Mouse (Mus musculus) stomach, embryonic 16.5 days (tissue): ENCODE data around the gene Esyt1. TPM values are rescaled to one million over a fixed set of nuclear protein-coding genes. Genes with fewer than 3 reads are reported as not detected.
"Not testable (repeated sequence)": the region's sequence is repeated elsewhere in the genome, so short reads cannot be mapped to it uniquely, and the experiment has no call there.

Experiments
- ATAC-seq: fragments of 200-750 bp; cut with Nextera tagmentation; 2 replicates; pipeline ENCODE4 v1.8.0; 2017; ENCODE audit warnings: moderate number of reproducible peaks, moderate TSS enrichment; ENCODE audit not compliant: insufficient read depth, low FRiP score
- H3K27ac ChIP-seq: fragments of 300-500 bp; sonication (generic); 2 replicates; pipeline ENCODE4 v1.5.1; 2014; ENCODE audit warnings: low read length
- H3K27me3 ChIP-seq: fragments of 300-500 bp; sonication (generic); 2 replicates; pipeline ENCODE4 v1.6.1; 2014; ENCODE audit warnings: low read length, control low read depth, mixed read lengths; ENCODE audit not compliant: control insufficient read depth, insufficient read depth
- H3K36me3 ChIP-seq: fragments of 300-500 bp; sonication (generic); 2 replicates; pipeline ENCODE4 v1.6.1; 2014; ENCODE audit warnings: low read length; ENCODE audit not compliant: control insufficient read depth, insufficient read depth
- H3K4me1 ChIP-seq: fragments of 300-500 bp; sonication (generic); 2 replicates; pipeline ENCODE4 v1.6.1; 2014; ENCODE audit warnings: low read length, control low read depth, mixed read lengths; ENCODE audit not compliant: control insufficient read depth, insufficient read depth
- H3K4me2 ChIP-seq: fragments of 300-500 bp; sonication (generic); 2 replicates; pipeline ENCODE4 v1.6.1; 2014; ENCODE audit warnings: low read depth, low read length, mixed read lengths
- H3K4me3 ChIP-seq: fragments of 300-500 bp; sonication (generic); replicated peaks from 2 replicates; pipeline ENCODE4 v1.5.1; 2014; ENCODE audit warnings: mild to moderate bottlenecking, low read length
- H3K9ac ChIP-seq: fragments of 300-500 bp; sonication (generic); 2 replicates; pipeline ENCODE4 v1.6.1; 2014; ENCODE audit warnings: low read length
- H3K9me3 ChIP-seq: fragments of 300-500 bp; sonication (generic); replicated peaks from 2 replicates; pipeline ENCODE4 v1.6.1; 2016; ENCODE audit warnings: low read length, control low read depth; ENCODE audit not compliant: control insufficient read depth
- WGBS: fragments of 180-500 bp; shearing (Covaris S2); extraction: QIAGEN DNeasy Blood & Tissue Kit; methylation state at CpG from one replicate; pipeline ENCODE4 v1.1.7; 2014; 5-methylcytosine and 5-hydroxymethylcytosine counted together
- polyA plus RNA-seq: library from polyadenylated mRNA; unstranded; fragments of >200 nt; fragmentation: Nextera tagmentation; extraction: Ambion mirVana; gene quantifications from 2 replicates; pipeline ENCODE4 v1.2.1, GENCODE M21; 2015

Esyt1 gene
- polyA plus RNA-seq, 1 experiment from 2014 or later: 32.9 TPM

DNA sequence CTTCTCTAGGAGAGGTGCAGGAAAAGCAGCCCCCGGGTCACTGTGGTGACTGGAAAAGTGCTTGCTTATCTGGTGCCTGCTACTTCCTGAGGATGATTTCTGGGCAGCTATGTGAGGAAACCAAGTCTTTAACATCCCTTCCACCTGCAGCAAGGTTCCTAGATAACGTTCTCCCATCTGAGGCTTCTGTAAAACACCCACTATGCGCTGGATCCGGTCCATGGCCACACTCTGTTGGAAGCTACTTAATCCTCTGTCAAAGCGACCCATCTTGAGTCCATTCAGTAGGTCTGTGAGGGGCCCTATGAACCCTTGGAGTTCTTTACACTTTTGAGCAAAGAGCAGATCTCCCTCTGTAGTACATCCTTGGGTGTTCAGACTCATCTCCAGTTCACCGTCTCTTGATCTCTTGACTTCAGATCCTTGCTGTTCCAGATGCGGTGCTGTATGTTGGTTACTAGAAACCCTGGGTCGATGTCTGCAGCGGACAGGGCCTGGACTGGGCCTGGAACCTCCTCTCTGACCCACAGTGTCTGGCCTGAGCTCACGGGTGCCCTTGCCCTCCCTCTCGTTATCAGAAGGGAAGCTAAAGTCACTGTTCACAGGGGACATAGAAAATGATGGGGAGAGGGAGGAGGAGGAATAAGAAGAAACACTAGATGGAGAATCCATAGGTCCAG, 24.6 kb upstream of the Esyt1 start:
- not testable (repeated sequence) for H3K4me1 ChIP-seq, H3K9me3 ChIP-seq, H3K4me3 ChIP-seq, H3K4me2 ChIP-seq, H3K36me3 ChIP-seq, ATAC-seq, H3K9ac ChIP-seq, H3K27me3 ChIP-seq, H3K27ac ChIP-seq
- WGBS: 92% methylated on average over 11 of the region's 11 CpGs

DNA sequence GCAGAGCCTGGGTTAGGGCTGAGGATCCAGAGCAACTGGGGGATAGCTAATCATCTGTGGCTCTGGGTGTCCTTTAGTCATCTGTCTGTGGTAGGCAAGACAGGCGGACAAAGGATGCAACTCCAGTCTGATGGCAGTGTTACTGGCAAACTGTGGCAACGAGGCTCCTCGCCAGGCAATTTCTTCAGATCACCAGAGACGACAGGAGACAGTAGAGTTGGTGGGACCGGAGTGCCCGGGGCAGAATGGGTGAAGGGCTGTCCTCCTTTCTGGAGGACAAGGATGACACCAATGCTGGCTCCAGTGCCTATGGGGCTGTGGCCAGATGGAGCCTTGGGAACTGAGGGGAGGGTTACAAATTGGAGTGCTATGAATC, 24.0 kb upstream of the Esyt1 start:
- H3K9me3 ChIP-seq, H3K27me3 ChIP-seq, H3K4me1 ChIP-seq, ATAC-seq, H3K4me3 ChIP-seq, H3K36me3 ChIP-seq: not testable (repeated sequence)
- Histone ChIP-seq H3K27ac (peak overlapping the region; percentile 46; the same call in 1 of the 2 replicates), H3K9ac (peak overlapping the region; percentile 43; the same call in 1 of the 2 replicates), H3K4me2 (peak overlapping the region; percentile 82; the same call in 1 of the 2 replicates)
- WGBS: 64% methylated on average over 6 of the region's 6 CpGs

DNA sequence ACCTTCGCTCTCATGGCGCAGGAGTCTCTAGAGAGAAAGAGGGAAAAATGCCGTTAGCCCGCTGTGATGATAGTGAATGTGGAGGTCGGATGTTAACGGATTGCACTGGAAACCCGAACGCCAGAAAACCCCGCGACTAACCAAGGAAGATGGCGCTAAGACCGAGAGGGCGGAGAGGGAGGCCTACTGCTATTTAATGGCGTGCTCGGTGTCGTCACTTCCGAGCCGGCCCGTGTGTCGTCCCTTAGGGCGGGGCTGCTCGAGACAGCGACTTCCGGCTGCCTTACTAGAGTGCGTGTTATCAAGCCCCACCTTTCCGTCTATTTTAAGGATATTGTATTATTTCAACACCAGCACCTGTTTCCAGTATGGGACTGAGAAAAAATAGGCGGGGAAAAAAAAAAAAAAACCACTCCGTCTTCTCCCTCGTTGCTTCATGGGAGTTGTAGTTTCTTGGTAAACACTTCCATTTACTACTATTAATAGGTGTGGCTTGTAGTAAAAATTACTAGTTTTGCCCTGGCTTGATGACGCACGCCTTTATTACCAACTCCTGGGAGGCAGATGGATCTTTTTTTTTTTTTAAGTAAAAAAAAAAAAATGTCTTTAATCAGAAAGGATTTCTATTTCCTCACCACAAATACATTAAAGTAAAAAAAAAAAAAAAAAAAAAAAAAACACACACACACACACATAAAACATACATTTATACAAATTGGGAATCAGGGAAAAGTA, 23.4 kb upstream of the Esyt1 start, which contains the start of gene Rpl41:
TSS of gene Rpl41 (minus strand) at position 359 of the 735 bp plus-strand sequence.
- Histone ChIP-seq H3K9me3 (no peaks in the 10 kb centered on the region), H3K4me3 (peak within 1 kb of the TSS; percentile 67), H3K27me3 (no peaks in the 10 kb centered on the region), H3K4me1 (peaks cover 6% of the 10 kb centered on the region; the same call in 1 of the 2 replicates), H3K27ac (peak within 1 kb of the TSS; percentile 88), H3K4me2 (peak within 1 kb of the TSS; percentile 82), H3K36me3 (peaks cover 10% of the 10 kb centered on the region), H3K9ac (peak within 1 kb of the TSS; percentile 96)
- peak; percentile 92 for ATAC-seq
- WGBS: under 1% methylated on average over 31 of the region's 31 CpGs

DNA sequence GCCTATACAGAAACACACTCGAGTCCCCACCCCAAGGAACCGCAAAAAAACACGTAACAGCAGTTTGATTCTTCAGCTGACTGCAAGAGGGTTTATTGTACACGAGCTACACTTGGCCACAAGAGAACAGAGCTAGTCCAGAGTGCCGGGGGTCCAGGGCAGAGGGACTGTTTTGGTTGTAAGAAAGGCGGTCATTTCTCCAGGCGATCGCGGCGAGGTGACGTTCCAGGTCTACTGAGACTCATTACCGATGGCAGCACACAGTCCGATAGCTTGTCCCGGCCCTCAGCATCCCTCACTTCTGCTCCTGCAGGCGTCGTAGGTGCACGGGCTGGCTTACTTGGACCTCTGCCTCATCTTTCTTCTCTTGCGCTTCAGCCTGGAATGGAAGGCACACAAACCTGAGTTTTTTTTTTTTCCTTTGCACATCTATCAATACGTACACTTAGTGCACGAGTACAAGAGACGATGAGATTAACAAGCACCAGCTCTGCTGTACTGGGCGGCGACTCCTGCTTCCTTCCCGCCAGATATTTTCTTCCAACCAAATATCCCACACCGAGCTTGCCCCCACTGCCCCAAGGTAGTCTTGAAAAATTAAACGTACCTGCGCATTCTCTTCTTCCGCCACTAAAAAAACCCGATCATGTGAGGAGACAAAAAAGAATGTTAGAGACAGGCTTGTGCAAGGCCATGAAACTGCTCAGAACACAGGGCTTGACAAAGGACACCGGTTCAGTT, 22.6 kb upstream of the Esyt1 start:
- not testable (repeated sequence) for H3K9me3 ChIP-seq, H3K27me3 ChIP-seq, ATAC-seq, H3K4me1 ChIP-seq
- peak overlapping the region; percentile 95 for H3K27ac ChIP-seq
- H3K4me2 ChIP-seq: peak overlapping the region; percentile 82
- peaks cover 12% of the 10 kb centered on the region for H3K36me3 ChIP-seq
- peak overlapping the region; percentile 67 for H3K4me3 ChIP-seq
- peak overlapping the region; percentile 96 for H3K9ac ChIP-seq
- under 1% methylated on average over 21 of the region's 30 CpGs for WGBS

DNA sequence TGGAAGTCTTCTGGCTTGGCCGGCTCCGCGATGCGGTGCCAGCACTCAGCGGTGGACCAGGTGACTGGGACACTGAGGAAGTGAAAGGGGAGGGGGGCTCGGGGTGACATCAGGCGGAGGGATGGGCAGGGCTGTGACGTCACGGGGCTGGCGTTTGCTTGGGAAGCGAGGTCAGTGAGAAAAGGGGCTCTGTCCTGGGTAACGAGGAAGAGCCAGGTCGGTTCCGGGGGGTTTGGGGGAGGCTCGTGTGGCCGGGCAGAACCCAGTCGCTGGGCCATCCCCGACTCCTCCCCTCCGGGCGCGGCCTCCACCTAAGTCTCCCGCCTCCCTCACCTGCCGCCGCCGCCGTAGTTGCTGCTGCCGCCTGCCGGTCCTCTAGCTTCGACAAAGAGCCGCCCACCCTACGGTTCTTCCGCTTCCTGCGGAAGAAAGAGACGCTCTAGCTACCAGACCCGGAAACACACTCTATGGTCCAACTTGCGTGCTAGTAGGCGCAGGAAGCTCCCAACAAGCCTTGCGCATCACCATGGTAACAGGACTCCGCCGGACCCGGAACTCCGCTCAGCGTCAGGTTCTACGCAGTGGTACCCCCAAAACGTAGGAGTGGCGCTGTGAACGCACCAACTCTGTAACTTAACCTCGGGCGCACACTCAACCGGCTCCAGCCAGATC, 21.8 kb upstream of the Esyt1 start, which contains the start of gene Zc3h10:
TSS of gene Zc3h10 (minus strand) at position 414 of the 672 bp plus-strand sequence.
- peak; percentile 92 for ATAC-seq
- Histone ChIP-seq H3K27me3 (no peaks in the 10 kb centered on the region), H3K4me3 (peak within 1 kb of the TSS; percentile 67), H3K4me2 (peak within 1 kb of the TSS; percentile 82), H3K27ac (peak within 1 kb of the TSS; percentile 95), H3K9me3 (no peaks in the 10 kb centered on the region), H3K4me1 (peaks cover 6% of the 10 kb centered on the region; the same call in 1 of the 2 replicates), H3K9ac (peak within 1 kb of the TSS; percentile 96), H3K36me3 (peaks cover 12% of the 10 kb centered on the region)
- under 1% methylated on average over 50 of the region's 50 CpGs for WGBS

DNA sequence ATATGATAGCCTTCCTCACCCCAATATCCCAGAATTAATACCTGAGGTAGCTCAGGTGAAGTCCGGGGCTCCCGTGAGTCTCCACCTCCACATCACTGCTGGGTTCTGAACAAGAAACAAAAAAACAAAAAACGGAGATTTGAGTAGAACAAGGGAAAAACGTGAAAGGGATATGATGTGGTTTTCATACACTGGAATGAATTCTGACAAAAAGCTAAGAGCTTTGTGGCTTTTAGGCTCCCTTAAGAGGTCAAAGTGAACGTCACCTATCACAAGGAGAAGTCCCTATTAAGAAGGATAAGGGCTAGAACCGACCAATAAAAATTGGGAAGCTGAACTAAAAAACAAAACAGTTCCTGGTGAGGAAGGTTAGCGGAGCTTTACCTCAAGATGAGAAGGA, 21.1 kb upstream of the Esyt1 start:
- peak overlapping the region; percentile 95 for H3K27ac ChIP-seq
- H3K27me3 ChIP-seq: no peaks in the 10 kb centered on the region
- no peaks in the 10 kb centered on the region for H3K9me3 ChIP-seq
- ATAC-seq: no peak
- peak overlapping the region; percentile 80 for H3K9ac ChIP-seq
- WGBS: 19% methylated on average over 7 of the region's 7 CpGs
- peaks cover 6% of the 10 kb centered on the region; the same call in 1 of the 2 replicates for H3K4me1 ChIP-seq
- H3K4me2 ChIP-seq: peak overlapping the region; percentile 82
- H3K4me3 ChIP-seq: peak overlapping the region; percentile 67
- H3K36me3 ChIP-seq: peaks cover 16% of the 10 kb centered on the region

DNA sequence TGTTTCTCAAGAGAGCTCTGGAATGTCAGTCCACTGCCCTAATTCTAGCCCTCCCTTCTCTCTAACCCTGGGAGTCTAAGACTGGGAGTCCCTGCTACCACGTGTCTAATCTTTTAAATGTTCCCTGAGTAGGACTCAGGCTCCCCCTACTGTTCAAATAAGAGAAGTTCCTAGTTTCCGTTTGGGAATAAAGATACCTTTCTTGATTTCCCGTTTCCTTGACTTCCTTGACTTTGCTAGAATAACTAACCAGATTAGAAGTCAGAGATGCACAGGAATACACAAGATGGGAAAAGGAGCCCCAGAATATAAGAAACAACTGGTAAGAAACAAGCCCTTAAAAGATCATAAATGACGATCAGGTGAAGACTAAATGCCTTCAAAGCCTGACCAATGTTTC, 20.7 kb upstream of the Esyt1 start:
- Histone ChIP-seq H3K4me3 (peak overlapping the region; percentile 67), H3K9me3 (no peaks in the 10 kb centered on the region), H3K36me3 (peaks cover 16% of the 10 kb centered on the region), H3K27ac (peak overlapping the region; percentile 95), H3K9ac (peak overlapping the region; percentile 80), H3K27me3 (no peaks in the 10 kb centered on the region), H3K4me2 (peak overlapping the region; percentile 82), H3K4me1 (peaks cover 6% of the 10 kb centered on the region; the same call in 1 of the 2 replicates)
- no peak for ATAC-seq
- 13% methylated on average over 4 of the region's 4 CpGs for WGBS

DNA sequence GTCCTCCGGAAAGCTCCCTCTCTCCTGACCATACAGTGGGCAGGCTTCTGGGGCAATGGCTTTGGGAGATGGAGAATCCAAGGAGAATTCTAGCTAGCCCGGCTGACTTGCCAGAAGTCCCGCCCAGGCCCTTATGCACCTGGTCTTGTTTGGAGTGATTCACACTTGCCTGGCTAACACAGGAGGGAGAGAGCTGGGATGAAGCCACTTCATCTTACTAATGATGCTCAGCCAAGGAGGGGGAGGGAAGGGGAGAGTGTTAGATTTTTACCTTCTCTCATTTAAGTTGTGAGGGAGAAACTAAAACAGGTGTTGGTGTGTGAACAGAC, 19.9 kb upstream of the Esyt1 start:
- Histone ChIP-seq H3K4me3 (no peak overlapping the region), H3K9me3 (no peaks in the 10 kb centered on the region)

More for the DNA sequence above, 19.9 kb upstream of the Esyt1 start:
- 88% methylated on average over 3 of the region's 3 CpGs for WGBS
- no peak overlapping the region for H3K27ac ChIP-seq
- no peaks in the 10 kb centered on the region for H3K27me3 ChIP-seq
- H3K4me2 ChIP-seq: no peak overlapping the region
- peaks cover 6% of the 10 kb centered on the region; the same call in 1 of the 2 replicates for H3K4me1 ChIP-seq
- H3K9ac ChIP-seq: no peak overlapping the region; the same call in 1 of the 2 replicates
- peaks cover 16% of the 10 kb centered on the region for H3K36me3 ChIP-seq
- no peak for ATAC-seq
